Mouse (Mus musculus): ENCODE data around the gene Gm49630.
"Not testable (repeated sequence)": the region's sequence is repeated elsewhere in the genome, so short reads cannot be mapped to it uniquely, and the experiment has no call there.

Gm49630 gene

DNA sequence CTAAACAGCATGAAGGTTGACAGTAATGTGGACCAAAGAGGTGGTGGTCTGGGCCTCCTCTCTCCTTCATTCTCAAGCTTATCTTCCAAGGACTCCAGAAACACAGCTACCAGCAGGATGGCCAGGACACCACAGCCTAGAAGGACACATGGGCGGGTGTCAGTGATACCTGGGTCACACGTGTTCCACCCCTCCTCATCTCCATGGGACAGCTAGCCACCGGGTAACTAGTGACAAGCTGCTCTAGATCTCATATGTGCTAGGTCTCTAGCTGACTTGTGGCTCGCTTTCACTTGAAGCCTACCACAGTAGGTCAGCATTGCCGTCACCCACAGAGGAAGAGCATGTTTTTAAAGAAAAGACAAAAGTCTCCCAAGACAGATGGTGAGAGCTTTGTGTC, at the start of gene Gm49630:
TSS of gene Gm49630 (minus strand) at position 101 of the 400 bp plus-strand sequence.
- DNase-seq (ENCODE audit: extremely low read depth, insufficient read length, low spot score), result not testable (repeated sequence)

DNA sequence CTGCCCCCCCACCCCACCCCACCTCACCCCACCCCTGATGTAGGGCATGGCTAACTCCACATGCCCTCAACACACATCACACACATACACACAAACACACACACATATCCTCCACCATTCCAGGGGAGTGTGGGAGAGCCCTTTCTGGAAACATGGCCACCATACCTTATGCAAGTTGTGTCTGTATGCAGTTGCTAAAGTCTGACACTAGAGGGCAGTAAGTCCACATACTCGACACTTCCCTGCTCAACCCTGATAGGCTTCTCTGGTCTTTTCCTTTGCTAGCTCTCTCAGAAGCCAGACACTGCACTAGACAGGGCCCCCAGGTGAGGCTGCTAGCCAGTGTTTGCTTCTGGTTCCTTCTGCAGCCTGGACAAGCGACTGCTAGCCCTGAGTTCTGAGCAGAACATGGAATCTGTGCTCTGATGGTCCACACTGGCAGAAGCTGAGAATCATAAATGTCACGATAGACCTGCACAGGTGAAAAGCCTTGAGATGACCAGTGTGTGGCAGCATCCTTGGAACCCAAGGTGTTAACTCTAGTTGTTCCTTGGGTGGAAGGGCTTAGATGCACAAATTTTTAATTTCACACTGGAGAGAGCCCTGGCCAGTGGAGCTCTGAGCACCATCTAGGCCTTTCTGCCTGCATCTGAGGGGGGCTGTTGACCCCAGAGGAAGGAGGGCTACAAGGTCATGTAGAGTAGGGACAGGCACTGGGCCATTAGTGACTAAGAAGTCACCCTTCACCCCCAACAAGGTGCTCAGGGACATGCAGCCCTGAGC, 48.6 kb upstream of the Gm49630 start:
- not testable (repeated sequence) for DNase-seq (ENCODE audit: extremely low read depth, insufficient read length, low spot score)

- not testable (repeated sequence) for DNase-seq (ENCODE audit: extremely low read depth, insufficient read length, low spot score)
These were observed 43.0 kb upstream of the Gm49630 start for GRCm38 (mm10) chr17:7414601-7415310.

GRCm38 (mm10) chr17:7413336-7413735, 41.6 kb upstream of the Gm49630 start:
- not testable (repeated sequence) for DNase-seq (ENCODE audit: extremely low read depth, insufficient read length, low spot score)

- DNase-seq (ENCODE audit: extremely low read depth, insufficient read length, low spot score), result not testable (repeated sequence)
These were observed 28.0 kb upstream of the Gm49630 start for GRCm38 (mm10) chr17:7399770-7400169.

GRCm38 (mm10) chr17:7398198-7398847, 26.5 kb upstream of the Gm49630 start:
- not testable (repeated sequence) for DNase-seq (ENCODE audit: extremely low read depth, insufficient read length, low spot score)

DNA sequence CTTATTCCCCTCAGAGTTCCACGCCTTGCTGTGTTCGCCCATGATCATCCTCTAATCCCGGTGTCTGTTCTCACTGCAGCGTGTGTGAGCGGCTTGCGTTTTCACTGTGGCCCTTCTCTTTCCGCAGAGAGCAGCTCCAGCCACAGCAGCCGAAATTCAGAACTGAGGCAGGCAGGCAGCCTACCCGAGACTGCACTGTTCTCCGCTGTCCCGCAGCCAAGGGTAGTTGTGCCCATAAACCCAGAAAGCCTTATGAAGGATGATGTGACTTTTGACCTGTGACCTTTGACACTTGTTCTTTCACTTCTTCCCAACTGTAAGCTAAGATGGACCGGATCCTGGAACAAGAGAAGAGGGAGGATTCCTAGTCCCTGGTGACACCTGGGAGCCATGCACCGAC, 25.3 kb upstream of the Gm49630 start:
- not testable (repeated sequence) for DNase-seq (ENCODE audit: extremely low read depth, insufficient read length, low spot score)

GRCm38 (mm10) chr17:7396288-7396687, 24.5 kb upstream of the Gm49630 start:
- DNase-seq (ENCODE audit: extremely low read depth, insufficient read length, low spot score), result not testable (repeated sequence)

DNA sequence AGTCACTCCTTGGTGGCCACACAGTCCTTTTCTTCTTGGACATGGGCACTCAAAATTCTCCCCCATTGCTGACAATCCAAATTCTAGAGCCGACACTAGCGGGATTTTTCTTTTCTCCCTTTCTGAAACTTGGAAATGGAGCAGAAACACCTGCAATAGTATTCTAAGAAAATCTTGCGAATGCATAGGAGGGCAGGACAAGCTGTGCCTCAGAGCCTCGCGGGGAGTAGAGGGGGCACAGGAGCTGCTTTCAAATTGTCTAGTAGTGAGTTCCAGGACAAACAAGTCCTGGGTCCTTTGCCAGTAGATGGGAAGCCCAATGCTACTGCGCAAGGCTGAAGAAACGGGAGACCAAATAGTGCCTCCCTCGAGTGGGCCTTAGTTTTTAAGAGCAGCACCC, 23.9 kb upstream of the Gm49630 start:
- DNase-seq (ENCODE audit: extremely low read depth, insufficient read length, low spot score), result not testable (repeated sequence)

- DNase-seq (ENCODE audit: extremely low read depth, insufficient read length, low spot score), result not testable (repeated sequence)
These were observed 23.3 kb upstream of the Gm49630 start for GRCm38 (mm10) chr17:7395116-7395515.

DNA sequence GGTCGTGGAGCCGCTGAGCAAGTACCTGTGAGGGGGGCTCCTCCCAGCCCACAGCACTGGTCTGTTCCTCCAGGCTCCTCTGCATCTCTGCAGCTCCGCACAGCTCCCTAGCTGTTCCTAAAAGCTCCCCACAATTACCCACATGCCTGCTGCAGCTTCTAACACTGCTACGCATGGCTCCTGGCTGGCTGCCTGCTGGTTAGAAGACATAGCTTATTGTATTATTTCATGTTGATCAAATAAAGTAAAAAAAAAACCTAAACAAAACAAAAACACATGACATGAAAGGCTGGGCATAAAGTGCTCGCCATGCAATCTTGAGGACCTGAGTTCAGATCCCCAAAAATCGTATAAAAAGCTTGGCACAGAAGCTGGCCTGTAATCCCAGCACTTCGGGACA, 18.1 kb upstream of the Gm49630 start:
- DNase-seq (ENCODE audit: extremely low read depth, insufficient read length, low spot score), result not testable (repeated sequence)

- DNase-seq (ENCODE audit: extremely low read depth, insufficient read length, low spot score), result not testable (repeated sequence)
These were observed 17.2 kb upstream of the Gm49630 start for GRCm38 (mm10) chr17:7388958-7389356.

DNA sequence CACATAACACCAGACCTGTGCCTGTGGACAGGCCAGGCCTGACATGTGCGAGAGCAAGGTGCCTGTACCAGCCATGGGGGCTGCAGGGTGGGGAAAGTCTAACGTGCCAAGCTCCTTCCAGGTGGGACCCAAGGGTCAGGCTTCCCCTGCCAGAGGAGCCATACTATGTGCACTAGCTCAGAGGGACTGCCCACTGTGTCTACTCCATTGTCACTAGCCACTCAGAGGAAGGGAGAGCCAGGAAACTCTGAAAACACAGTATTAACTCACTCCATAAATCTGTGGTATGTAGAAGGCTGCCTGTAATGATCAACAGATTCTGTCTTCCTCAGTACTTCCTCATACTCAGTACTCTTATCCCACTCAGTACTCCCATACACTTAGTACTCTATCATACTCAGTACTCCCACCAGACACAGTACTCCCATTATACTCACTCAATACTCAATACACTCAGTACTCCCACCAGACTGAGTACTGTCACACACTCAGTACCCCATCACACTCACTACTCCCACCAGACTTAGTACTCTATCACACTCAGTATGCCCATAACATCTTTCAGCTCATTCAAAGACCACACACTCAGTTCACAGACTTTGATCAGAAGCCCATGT, 16.7 kb upstream of the Gm49630 start:
- DNase-seq (ENCODE audit: extremely low read depth, insufficient read length, low spot score), result not testable (repeated sequence)

DNA sequence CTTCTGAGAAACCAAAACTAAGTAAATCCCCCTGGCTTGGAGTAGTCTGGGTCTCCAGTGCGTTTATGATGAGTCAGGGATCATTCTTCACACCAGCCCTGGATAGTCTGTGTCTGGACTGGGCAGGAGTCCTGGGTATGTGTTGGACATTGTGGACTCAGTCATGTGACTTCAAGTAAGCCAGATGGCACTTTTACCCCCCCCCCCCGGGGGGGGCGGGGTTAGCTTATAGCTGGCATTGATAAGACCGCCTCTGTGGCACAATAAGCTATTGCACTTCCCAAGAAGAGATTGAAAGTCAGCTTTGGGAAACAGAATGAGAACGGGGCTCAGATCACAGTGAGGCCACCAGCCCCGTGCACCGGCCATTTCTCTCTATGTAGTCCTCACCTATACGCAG, 14.2 kb upstream of the Gm49630 start:
- not testable (repeated sequence) for DNase-seq (ENCODE audit: extremely low read depth, insufficient read length, low spot score)

GRCm38 (mm10) chr17:7385364-7385763, 13.6 kb upstream of the Gm49630 start, which contains the start of gene Unc93a2:
Gene Unc93a2 (minus strand): TSS chr17:7385464.
- not testable (repeated sequence) for DNase-seq (ENCODE audit: extremely low read depth, insufficient read length, low spot score)

- DNase-seq (ENCODE audit: extremely low read depth, insufficient read length, low spot score), result not testable (repeated sequence)
These were observed 11.7 kb upstream of the Gm49630 start for GRCm38 (mm10) chr17:7383167-7384143.

- not testable (repeated sequence) for DNase-seq (ENCODE audit: extremely low read depth, insufficient read length, low spot score)
These were observed 10.9 kb upstream of the Gm49630 start for GRCm38 (mm10) chr17:7382711-7383110.

GRCm38 (mm10) chr17:7377907-7378306, 6.1 kb upstream of the Gm49630 start:
- DNase-seq (ENCODE audit: extremely low read depth, insufficient read length, low spot score), result not testable (repeated sequence)

DNA sequence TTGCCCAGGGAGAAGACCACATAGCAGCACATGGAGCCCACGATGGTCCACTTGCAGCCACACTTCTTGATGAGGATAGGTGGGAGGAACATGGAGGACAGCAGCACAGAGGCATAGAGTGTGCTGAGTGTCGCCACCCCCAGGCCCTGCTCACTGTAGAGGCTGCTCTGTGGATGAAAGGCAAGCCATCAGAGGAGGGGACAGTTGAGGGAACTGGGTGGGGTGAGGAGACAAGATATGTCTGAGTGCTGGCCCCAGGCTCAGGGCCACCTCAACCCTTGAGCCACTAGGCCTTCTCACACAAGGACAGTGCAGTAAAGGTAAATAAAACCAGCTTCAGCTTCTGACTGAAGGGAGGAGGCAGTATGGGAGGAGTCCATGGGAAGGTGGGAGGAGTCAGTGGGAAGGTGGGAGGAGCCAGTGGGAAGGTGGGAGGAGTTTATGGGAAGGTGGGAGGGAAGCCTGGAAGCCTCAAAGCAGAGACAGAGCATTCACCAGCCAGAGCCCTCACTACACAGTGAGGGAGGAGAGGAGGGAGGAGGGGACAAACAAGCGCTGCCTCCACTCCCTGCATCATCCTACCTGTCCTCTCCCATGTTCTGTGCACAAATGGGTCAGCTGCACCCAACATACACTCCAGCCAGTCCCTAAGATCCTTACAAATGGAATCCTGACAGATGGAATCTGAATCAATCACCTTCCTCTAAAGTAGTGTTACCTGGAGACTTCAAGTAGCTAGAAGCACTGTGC, 5.3 kb upstream of the Gm49630 start:
- not testable (repeated sequence) for DNase-seq (ENCODE audit: extremely low read depth, insufficient read length, low spot score)

Measured in 3134 (cell line).